Mouse (Mus musculus) kidney, postnatal 10 days (tissue): ENCODE measurements at regions not wholly inside any gene's neighbourhood (a gene's known extent, or its start where the extent isn't known, plus 50 kb on each side); places are given as distances from the start of the nearest gene placed in this dataset.

Experiments used
- DNase-seq: peaks from one replicate; pipeline ENCODE4 v3.0.0; 2021; ENCODE audit warnings: mixed read lengths

GRCm38 (mm10) chrX:166964656-166965582 lies 244.2 kb downstream of the Tmsb4x start:
- no peak for DNase-seq

- DNase-seq = no peak
Measured at GRCm38 (mm10) chrX:166952528-166953189, 256.5 kb downstream of the Tmsb4x start.

GRCm38 (mm10) chrX:166951011-166951410 lies 258.1 kb downstream of the Tmsb4x start:
- DNase-seq = no peak

- no peak for DNase-seq
Measured at GRCm38 (mm10) chrX:166945915-166946314, 263.2 kb downstream of the Tmsb4x start.

- DNase-seq = no peak
Measured at GRCm38 (mm10) chrX:166945476-166945875, 263.6 kb downstream of the Tmsb4x start.

- no peak for DNase-seq
Measured at GRCm38 (mm10) chrX:166933766-166934165, 275.3 kb downstream of the Tmsb4x start.

GRCm38 (mm10) chrX:166932472-166932871 lies 276.6 kb downstream of the Tmsb4x start:
- no peak for DNase-seq

- DNase-seq = peak; percentile 61
Measured at GRCm38 (mm10) chrX:166931048-166931447, 278.1 kb downstream of the Tmsb4x start.

GRCm38 (mm10) chrX:166929716-166930420 lies 279.2 kb downstream of the Tmsb4x start:
- DNase-seq = no peak

GRCm38 (mm10) chrX:166915356-166915953 lies 293.7 kb downstream of the Tmsb4x start:
- no peak for DNase-seq

GRCm38 (mm10) chrX:166906602-166907001 lies 302.5 kb downstream of the Tmsb4x start:
- DNase-seq = no peak

- no peak for DNase-seq
Measured at GRCm38 (mm10) chrX:166900761-166901160, 308.4 kb downstream of the Tmsb4x start.

GRCm38 (mm10) chrX:166895199-166895598 lies 309.7 kb upstream of the Egfl6 start:
- no peak for DNase-seq

GRCm38 (mm10) chrX:166886417-166886816 lies 300.9 kb upstream of the Egfl6 start:
- DNase-seq = no peak

GRCm38 (mm10) chrX:166869515-166869914 lies 284.0 kb upstream of the Egfl6 start:
- DNase-seq = no peak

GRCm38 (mm10) chrX:166867692-166868091 lies 282.2 kb upstream of the Egfl6 start:
- no peak for DNase-seq
